Mouse (Mus musculus) heart, postnatal 25 days (tissue): Measurements from ENCODE around the gene Olfr1177-ps. TPM values are rescaled to one million over a fixed set of nuclear protein-coding genes. Genes with fewer than 3 reads are reported as not detected.

Source experiments
- DNase-seq: peaks from one replicate; pipeline ENCODE4 v3.0.0; 2022; ENCODE audit warnings: low spot score
- intact Hi-C: fragments of 180-260 bp; cut with DNase I; formaldehyde crosslinking; loops from one replicate; pipeline ENCODE4 v1.15.1; 2025
- total RNA-seq, 2 experiments: library from RNA; stranded (reverse); gene quantifications; 2 replicates each; pipeline ENCODE4 v1.2.3; 2021

The Olfr1177-ps gene
- not detected for total RNA-seq

GRCm38 (mm10) chr2:88346392-88346791, at the start of gene Olfr1177-ps:
Gene Olfr1177-ps, minus strand, starts transcription at chr2:88346492.
- DNase-seq = no peak
- intact Hi-C loops = no loop called here

GRCm38 (mm10) chr2:88386762-88387161, 40.5 kb upstream of the Olfr1177-ps start, which contains the start of gene Olfr1178:
Gene Olfr1178, plus strand, starts transcription at chr2:88387062.
- intact Hi-C loops = no loop called here
- DNase-seq = no peak

- DNase-seq = no peak
These were observed 10.0 kb upstream of the Olfr1177-ps start for GRCm38 (mm10) chr2:88356304-88356703.

GRCm38 (mm10) chr2:88336421-88336820, 9.9 kb downstream of the Olfr1177-ps start, which contains the start of gene Olfr1176:
Gene Olfr1176, plus strand, starts transcription at chr2:88336721.
- no peak for DNase-seq
- intact Hi-C loops = no loop called here

More at GRCm38 (mm10) chr2:88356304-88356703, 10.0 kb upstream of the Olfr1177-ps start:
- intact Hi-C loops = no loop called here

- intact Hi-C loops = no loop called here
- DNase-seq = no peak
These were observed 19.2 kb downstream of the Olfr1177-ps start, which contains the start of gene Olfr1175-ps for GRCm38 (mm10) chr2:88327115-88327514. Gene Olfr1175-ps, minus strand, starts transcription at chr2:88327215.

- no peak for DNase-seq
- intact Hi-C loops = no loop called here
These were observed 31.3 kb downstream of the Olfr1177-ps start, which contains the start of gene Olfr1174-ps for GRCm38 (mm10) chr2:88315035-88315434. Gene Olfr1174-ps, minus strand, starts transcription at chr2:88315135.

Other genes starting within 250 kb of the Olfr1177-ps start
- not detected for gene Olfr1166, start 218.2 kb downstream of the Olfr1177-ps start, total RNA-seq
- not detected for gene Olfr1167, start 191.3 kb downstream of the Olfr1177-ps start, total RNA-seq
- gene Olfr1168, start 164.6 kb downstream of the Olfr1177-ps start, total RNA-seq = not detected
- not detected for gene Olfr1170, start 118.2 kb downstream of the Olfr1177-ps start, total RNA-seq
- not detected for gene Olfr1173, start 66.6 kb downstream of the Olfr1177-ps start, total RNA-seq
- not detected for gene Olfr1174-ps, start 31.4 kb downstream of the Olfr1177-ps start, total RNA-seq
- gene Olfr1175-ps, start 19.3 kb downstream of the Olfr1177-ps start, total RNA-seq = not detected
- gene Olfr1176, start 9.8 kb downstream of the Olfr1177-ps start, total RNA-seq = not detected
- gene Olfr1178, start 40.6 kb upstream of the Olfr1177-ps start, total RNA-seq = not detected
- gene Olfr1179, start 60.0 kb upstream of the Olfr1177-ps start, total RNA-seq = not detected
- gene Olfr1180, start 72.7 kb upstream of the Olfr1177-ps start, total RNA-seq = not detected
- gene Olfr1181, start 79.7 kb upstream of the Olfr1177-ps start, total RNA-seq = not detected
- not detected for gene Gm13757, start 102.6 kb upstream of the Olfr1177-ps start, total RNA-seq
- gene Olfr1183, start 108.4 kb upstream of the Olfr1177-ps start, total RNA-seq = not detected
- not detected for gene Olfr1184, start 137.1 kb upstream of the Olfr1177-ps start, total RNA-seq
- not detected for gene Olfr1185-ps1, start 146.8 kb upstream of the Olfr1177-ps start, total RNA-seq
- gene Olfr1186, start 172.1 kb upstream of the Olfr1177-ps start, total RNA-seq = not detected
- gene Olfr1188, start 210.4 kb upstream of the Olfr1177-ps start, total RNA-seq = not detected
- not detected for gene Olfr1189, start 240.0 kb upstream of the Olfr1177-ps start, total RNA-seq